Mouse (Mus musculus) heart, embryonic 12.5 days (tissue): ENCODE results near the gene Zfp775. TPM values are rescaled to one million over a fixed set of nuclear protein-coding genes. Genes with fewer than 3 reads are reported as not detected.

Source experiments
- ATAC-seq: fragments of 200-750 bp; cut with Nextera tagmentation; 2 replicates; pipeline ENCODE4 v1.8.0; 2017; ENCODE audit warnings: moderate TSS enrichment, moderate library complexity; ENCODE audit not compliant: insufficient number of reproducible peaks, low FRiP score
- H3K27ac ChIP-seq: fragments of 300-500 bp; sonication (generic); 2 replicates; pipeline ENCODE4 v1.5.1; 2016; ENCODE audit warnings: mild to moderate bottlenecking, moderate library complexity; ENCODE audit not compliant: poor library complexity, severe bottlenecking
- H3K27me3 ChIP-seq: fragments of 300-500 bp; sonication (generic); replicated peaks from 2 replicates; pipeline ENCODE4 v1.6.1; 2016; ENCODE audit warnings: mild to moderate bottlenecking, moderate library complexity
- H3K36me3 ChIP-seq: fragments of 300-500 bp; sonication (generic); 2 replicates; pipeline ENCODE4 v1.6.1; 2016; ENCODE audit warnings: mild to moderate bottlenecking, moderate library complexity
- H3K4me1 ChIP-seq: fragments of 300-500 bp; sonication (generic); replicated peaks from 2 replicates; pipeline ENCODE4 v1.6.1; 2016; ENCODE audit warnings: mild to moderate bottlenecking
- H3K4me2 ChIP-seq: fragments of 300-500 bp; sonication (generic); 2 replicates; pipeline ENCODE4 v1.6.1; 2016; ENCODE audit warnings: mild to moderate bottlenecking, moderate library complexity
- H3K4me3 ChIP-seq: fragments of 300-500 bp; sonication (generic); 2 replicates; pipeline ENCODE4 v1.5.1; 2016; ENCODE audit warnings: mild to moderate bottlenecking
- H3K9ac ChIP-seq: fragments of 300-500 bp; sonication (generic); 2 replicates; pipeline ENCODE4 v1.6.1; 2016; ENCODE audit warnings: mild to moderate bottlenecking, moderate library complexity
- H3K9me3 ChIP-seq: fragments of 300-500 bp; sonication (generic); replicated peaks from 2 replicates; pipeline ENCODE4 v1.6.1; 2016; ENCODE audit warnings: mild to moderate bottlenecking, moderate library complexity
- WGBS: fragments of 180-500 bp; shearing (Covaris S2); methylation state at CpG from one replicate; pipeline ENCODE4 v1.1.7; 2016; 5-methylcytosine and 5-hydroxymethylcytosine counted together
- polyA plus RNA-seq: library from polyadenylated mRNA; unstranded; fragments of >200 nt; fragmentation: Nextera tagmentation; extraction: Ambion mirVana; gene quantifications from 2 replicates; pipeline ENCODE4 v1.2.1, GENCODE M21; 2016

Zfp775 gene
- polyA plus RNA-seq = 5.6 and 5.8 TPM in 2 replicates

- WGBS = 4% methylated on average over 42 of the region's 42 CpGs
- no peaks in the 10 kb centered on the region for H3K27me3 ChIP-seq
- peaks cover 41% of the 10 kb centered on the region for H3K36me3 ChIP-seq
Observed at GRCm38 (mm10) chr6:48601271-48602079, at the start of gene Zfp775. Gene Zfp775, plus strand, starts transcription at chr6:48602063.

GRCm38 (mm10) chr6:48552918-48553317 is 48.9 kb upstream of the Zfp775 start:
- H3K9ac ChIP-seq = no peak overlapping the region
- 43% methylated on average over 4 of the region's 4 CpGs for WGBS
- H3K4me3 ChIP-seq = no peak overlapping the region

More at GRCm38 (mm10) chr6:48601271-48602079, at the start of gene Zfp775:
- Histone ChIP-seq H3K4me3 (peak within 1 kb of the TSS; percentile 71), H3K9ac (peak within 1 kb of the TSS; percentile 86), H3K27ac (peak within 1 kb of the TSS; percentile 74), H3K4me2 (peak within 1 kb of the TSS; percentile 85), H3K4me1 (peaks cover 13% of the 10 kb centered on the region), H3K9me3 (peaks cover 20% of the 10 kb centered on the region)
- peak; percentile 99 for ATAC-seq

GRCm38 (mm10) chr6:48553819-48554218 is 48.0 kb upstream of the Zfp775 start:
- H3K36me3 ChIP-seq = peaks cover 12% of the 10 kb centered on the region
- 79% methylated on average over 4 of the region's 4 CpGs for WGBS
- H3K9ac ChIP-seq = peak overlapping the region; percentile 70; the same call in 1 of the 2 replicates
- peak; percentile 3; the same call in 1 of the 2 replicates for ATAC-seq
- H3K4me3 ChIP-seq = peak overlapping the region; percentile 60
- peaks cover 13% of the 10 kb centered on the region for H3K4me1 ChIP-seq
- H3K27me3 ChIP-seq = no peaks in the 10 kb centered on the region
- H3K9me3 ChIP-seq = no peaks in the 10 kb centered on the region
- H3K4me2 ChIP-seq = peak overlapping the region; percentile 73
- H3K27ac ChIP-seq = peak overlapping the region; percentile 97

More at GRCm38 (mm10) chr6:48552918-48553317, 48.9 kb upstream of the Zfp775 start:
- peaks cover 7% of the 10 kb centered on the region for H3K36me3 ChIP-seq
- peaks cover 13% of the 10 kb centered on the region for H3K4me1 ChIP-seq
- no peak for ATAC-seq
- no peaks in the 10 kb centered on the region for H3K27me3 ChIP-seq
- no peaks in the 10 kb centered on the region for H3K9me3 ChIP-seq
- H3K4me2 ChIP-seq = no peak overlapping the region
- H3K27ac ChIP-seq = no peak overlapping the region

- Histone ChIP-seq H3K4me3 (peak within 1 kb of the TSS; percentile 60), H3K27me3 (no peaks in the 10 kb centered on the region), H3K9ac (peak within 1 kb of the TSS; percentile 70), H3K4me2 (peak within 1 kb of the TSS; percentile 73), H3K4me1 (peaks cover 13% of the 10 kb centered on the region), H3K27ac (peak within 1 kb of the TSS; percentile 97), H3K36me3 (peaks cover 18% of the 10 kb centered on the region), H3K9me3 (no peaks in the 10 kb centered on the region)
- under 1% methylated on average over 39 of the region's 39 CpGs for WGBS
- peak; percentile 91 for ATAC-seq
Observed at GRCm38 (mm10) chr6:48554280-48555103, 47.4 kb upstream of the Zfp775 start, which contains the start of gene Lrrc61. Gene Lrrc61, plus strand, starts transcription at chr6:48554796.

GRCm38 (mm10) chr6:48555104-48555890 is 46.6 kb upstream of the Zfp775 start:
- Histone ChIP-seq H3K9ac (peak overlapping the region; percentile 70), H3K27me3 (no peaks in the 10 kb centered on the region), H3K27ac (peak overlapping the region; percentile 97), H3K4me2 (peak overlapping the region; percentile 73), H3K36me3 (peaks cover 19% of the 10 kb centered on the region), H3K9me3 (no peaks in the 10 kb centered on the region), H3K4me3 (peak overlapping the region; percentile 60), H3K4me1 (peaks cover 13% of the 10 kb centered on the region)
- 36% methylated on average over 13 of the region's 14 CpGs for WGBS
- ATAC-seq = peak; percentile 76

GRCm38 (mm10) chr6:48555956-48556355 is 45.9 kb upstream of the Zfp775 start:
- H3K4me3 ChIP-seq = no peak overlapping the region
- peaks cover 13% of the 10 kb centered on the region for H3K4me1 ChIP-seq
- no peaks in the 10 kb centered on the region for H3K9me3 ChIP-seq
- no peak overlapping the region for H3K9ac ChIP-seq
- no peak for ATAC-seq
- H3K4me2 ChIP-seq = no peak overlapping the region
- H3K27me3 ChIP-seq = no peaks in the 10 kb centered on the region
- WGBS = 80% methylated on average over 3 of the region's 3 CpGs
- H3K36me3 ChIP-seq = peaks cover 19% of the 10 kb centered on the region
- H3K27ac ChIP-seq = 0 out of 2 replicates have a peak overlapping the region, but pooled peaks have one; percentile 97

- Histone ChIP-seq H3K9me3 (no peaks in the 10 kb centered on the region), H3K27me3 (no peaks in the 10 kb centered on the region), H3K4me1 (peaks cover 41% of the 10 kb centered on the region), H3K9ac (no peak overlapping the region), H3K27ac (peak overlapping the region; percentile 45), H3K4me3 (no peak overlapping the region), H3K4me2 (no peak overlapping the region), H3K36me3 (peaks cover 17% of the 10 kb centered on the region)
- 84% methylated on average over 4 of the region's 4 CpGs for WGBS
- ATAC-seq = no peak
Observed at GRCm38 (mm10) chr6:48565693-48566310, 36.1 kb upstream of the Zfp775 start.

GRCm38 (mm10) chr6:48566312-48566711 is 35.6 kb upstream of the Zfp775 start:
- Histone ChIP-seq H3K27me3 (no peaks in the 10 kb centered on the region), H3K9me3 (no peaks in the 10 kb centered on the region), H3K4me2 (no peak overlapping the region), H3K27ac (peak overlapping the region; percentile 72), H3K4me1 (peaks cover 41% of the 10 kb centered on the region), H3K36me3 (peaks cover 17% of the 10 kb centered on the region), H3K9ac (no peak overlapping the region), H3K4me3 (no peak overlapping the region)
- ATAC-seq = peak; percentile 56; the same call in 1 of the 2 replicates
- 20% methylated on average over 5 of the region's 5 CpGs for WGBS

GRCm38 (mm10) chr6:48568036-48568984 is 33.6 kb upstream of the Zfp775 start:
- H3K36me3 ChIP-seq = peaks cover 16% of the 10 kb centered on the region
- WGBS = 44% methylated on average over 21 of the region's 21 CpGs
- H3K4me3 ChIP-seq = no peak overlapping the region
- no peaks in the 10 kb centered on the region for H3K9me3 ChIP-seq
- no peaks in the 10 kb centered on the region for H3K27me3 ChIP-seq
- H3K4me1 ChIP-seq = peaks cover 60% of the 10 kb centered on the region
- H3K4me2 ChIP-seq = peak overlapping the region; percentile 28
- ATAC-seq = peak; percentile 67
- no peak overlapping the region for H3K9ac ChIP-seq
- H3K27ac ChIP-seq = peak overlapping the region; percentile 45
